Mouse (Mus musculus) testis, adult 2 months (tissue): Measurements from ENCODE around the gene Ticam1.

ENCODE experiments used
- CTCF ChIP-seq: fragments of 200-500 bp; IDR thresholded peaks from 2 replicates; pipeline ENCODE4 v1.5.1; 2012; ENCODE audit warnings: low read depth, mild to moderate bottlenecking, inconsistent platforms, low read length, moderate library complexity; ENCODE audit not compliant: control insufficient read depth, insufficient read depth, insufficient replicate concordance
- POLR2A ChIP-seq: fragments of 200-500 bp; IDR thresholded peaks from 2 replicates; pipeline ENCODE4 v1.6.1; 2012; ENCODE audit warnings: low read depth, mild to moderate bottlenecking, inconsistent platforms, low read length, moderate library complexity; ENCODE audit not compliant: control insufficient read depth

DNA sequence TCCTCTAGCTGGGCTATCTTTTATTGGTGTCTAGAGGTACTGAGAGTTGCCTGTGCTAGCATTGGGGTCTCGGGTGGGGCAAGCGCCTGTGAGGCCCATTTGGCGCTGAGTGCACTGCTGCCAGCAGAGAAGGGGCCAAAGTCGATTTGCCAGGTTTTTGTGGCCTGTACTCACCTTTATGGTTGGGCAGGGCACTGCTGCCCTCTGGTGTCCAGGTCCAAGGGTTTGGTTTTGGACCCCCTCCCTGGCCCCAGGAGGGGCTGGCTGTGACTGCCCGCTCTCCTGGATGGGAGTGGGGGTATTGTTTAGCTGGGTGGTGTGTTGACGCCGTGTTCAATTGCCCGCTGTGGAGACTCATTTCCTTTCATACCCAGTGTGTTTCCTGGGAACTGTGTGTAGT is 29.2 kb upstream of the Ticam1 start:
- TF ChIP-seq POLR2A: no peak
- TF ChIP-seq CTCF: no peak
